Mouse (Mus musculus): Measurements from ENCODE around the gene Cuedc1. TPM values are rescaled to one million over a fixed set of nuclear protein-coding genes. Genes with fewer than 3 reads are reported as not detected.

Gene Cuedc1
- polyA plus RNA-seq, 1 experiment from 2014 or later, result 49.7 TPM

GRCm38 (mm10) chr11:88125483-88125882 is 27.6 kb downstream of the Cuedc1 start:
- H3K27me3 ChIP-seq, result no peaks in the 10 kb centered on the region
- no peak overlapping the region for H3K4me2 ChIP-seq
- ATAC-seq (ENCODE audit: low FRiP score, low read depth), result no peak
- H3K4me3 ChIP-seq, result no peak overlapping the region
- peak overlapping the region; percentile 75 for H3K27ac ChIP-seq (replicated peaks)
- H3K36me3 ChIP-seq, result no peaks in the 10 kb centered on the region
- WGBS, result 65% methylated on average over 7 of the region's 7 CpGs
- H3K9me3 ChIP-seq, result no peaks in the 10 kb centered on the region
- peaks cover 12% of the 10 kb centered on the region for H3K4me1 ChIP-seq (replicated peaks)
- no peak overlapping the region for H3K9ac ChIP-seq

DNA sequence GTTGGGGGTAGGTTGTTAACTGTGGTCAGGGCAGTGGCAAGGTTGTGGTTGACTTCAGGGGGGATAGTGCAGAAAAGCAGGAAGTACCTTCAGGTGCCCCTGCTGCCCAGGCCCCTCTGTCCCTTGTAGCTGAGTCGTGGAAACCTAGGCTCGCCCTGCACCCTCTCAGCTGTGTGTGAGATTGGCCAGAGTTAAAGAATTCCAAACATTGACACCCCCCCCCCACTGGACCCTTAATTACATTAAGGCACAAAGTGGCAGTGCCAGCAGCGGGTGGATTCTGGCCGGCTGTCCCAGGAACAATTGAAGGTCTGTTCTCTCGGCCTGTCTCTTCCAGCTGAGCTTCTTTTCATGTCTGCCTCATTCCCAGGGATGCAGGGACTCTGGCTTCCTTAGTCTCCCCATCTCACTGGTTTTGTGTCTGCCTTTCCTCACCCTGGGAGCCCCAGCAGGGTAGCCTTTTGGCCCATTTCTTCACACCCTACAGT is 28.5 kb downstream of the Cuedc1 start:
- 17% methylated on average over 5 of the region's 5 CpGs for WGBS
- H3K9ac ChIP-seq, result no peak overlapping the region
- peak; percentile 75 for ATAC-seq (ENCODE audit: low FRiP score, low read depth)
- H3K27ac ChIP-seq (replicated peaks), result peak overlapping the region; percentile 75
- H3K27me3 ChIP-seq, result no peaks in the 10 kb centered on the region
- H3K4me2 ChIP-seq, result no peak overlapping the region
- H3K9me3 ChIP-seq, result no peaks in the 10 kb centered on the region
- H3K4me3 ChIP-seq, result no peak overlapping the region
- H3K4me1 ChIP-seq (replicated peaks), result peaks cover 14% of the 10 kb centered on the region
- H3K36me3 ChIP-seq, result no peaks in the 10 kb centered on the region

GRCm38 (mm10) chr11:88128461-88128860 is 30.6 kb downstream of the Cuedc1 start:
- no peak for ATAC-seq (ENCODE audit: low FRiP score, low read depth)
- Histone ChIP-seq H3K4me3 (no peak overlapping the region), H3K4me1 (replicated peaks) (peaks cover 15% of the 10 kb centered on the region), H3K9me3 (no peaks in the 10 kb centered on the region), H3K27ac (replicated peaks) (no peak overlapping the region), H3K4me2 (no peak overlapping the region), H3K27me3 (no peaks in the 10 kb centered on the region), H3K9ac (no peak overlapping the region), H3K36me3 (no peaks in the 10 kb centered on the region)
- 91% methylated on average over 9 of the region's 9 CpGs for WGBS

GRCm38 (mm10) chr11:88129281-88129680 is 31.4 kb downstream of the Cuedc1 start:
- 67% methylated on average over 3 of the region's 3 CpGs for WGBS
- H3K4me2 ChIP-seq, result no peak overlapping the region
- no peak overlapping the region for H3K4me3 ChIP-seq
- H3K9me3 ChIP-seq, result no peaks in the 10 kb centered on the region
- no peak for ATAC-seq (ENCODE audit: low FRiP score, low read depth)
- no peaks in the 10 kb centered on the region for H3K27me3 ChIP-seq
- peaks cover 15% of the 10 kb centered on the region for H3K4me1 ChIP-seq (replicated peaks)
- H3K9ac ChIP-seq, result no peak overlapping the region
- H3K27ac ChIP-seq (replicated peaks), result no peak overlapping the region
- H3K36me3 ChIP-seq, result no peaks in the 10 kb centered on the region

DNA sequence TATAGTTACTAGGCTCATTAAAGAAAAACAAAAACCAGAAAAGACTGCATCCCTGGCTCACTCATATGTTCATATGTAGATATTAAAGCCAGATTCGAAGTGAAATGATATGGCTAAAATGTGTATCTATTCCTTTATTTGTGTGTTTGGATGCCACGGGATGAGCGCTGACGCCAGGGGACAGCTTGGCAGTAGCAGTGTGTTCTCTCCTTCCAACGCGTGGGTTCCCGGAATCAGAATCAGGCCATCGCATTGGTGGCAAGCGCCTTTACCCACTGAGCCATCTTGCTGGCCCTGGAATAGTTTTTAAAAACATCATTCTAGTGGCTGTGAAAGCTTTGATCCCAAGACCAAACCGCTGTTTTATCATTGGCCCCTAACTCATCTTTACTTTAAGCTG is 32.1 kb downstream of the Cuedc1 start:
- ATAC-seq (ENCODE audit: low FRiP score, low read depth), result no peak
- H3K27me3 ChIP-seq, result no peaks in the 10 kb centered on the region
- H3K4me1 ChIP-seq (replicated peaks), result peaks cover 15% of the 10 kb centered on the region
- H3K9me3 ChIP-seq, result no peaks in the 10 kb centered on the region
- H3K9ac ChIP-seq, result no peak overlapping the region
- no peak overlapping the region for H3K4me3 ChIP-seq
- H3K27ac ChIP-seq (replicated peaks), result no peak overlapping the region
- 90% methylated on average over 10 of the region's 10 CpGs for WGBS
- H3K36me3 ChIP-seq, result no peaks in the 10 kb centered on the region
- H3K4me2 ChIP-seq, result no peak overlapping the region

DNA sequence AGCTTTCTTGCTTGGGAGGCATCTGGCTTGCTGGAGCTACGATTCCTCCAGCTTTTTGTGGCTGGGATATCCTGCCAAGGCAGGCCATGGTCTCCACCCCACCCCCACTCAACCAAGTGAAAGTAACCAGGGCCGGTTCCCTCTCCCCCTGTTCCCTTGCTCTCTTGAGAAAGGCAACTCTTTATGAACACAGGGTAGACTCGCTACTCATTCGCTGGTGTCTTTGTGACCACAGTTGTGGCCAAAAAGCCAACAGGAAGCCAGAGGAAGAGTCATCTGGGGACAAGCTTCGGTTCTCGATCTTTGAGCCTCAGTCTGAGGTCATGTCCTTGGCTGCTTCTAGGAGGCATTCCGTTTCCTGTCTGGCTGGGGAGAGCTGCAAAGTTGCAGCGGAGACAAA is 34.0 kb downstream of the Cuedc1 start:
- Histone ChIP-seq H3K36me3 (no peaks in the 10 kb centered on the region), H3K4me1 (replicated peaks) (peaks cover 11% of the 10 kb centered on the region; the same call in 1 of the 2 replicates), H3K27ac (replicated peaks) (peak overlapping the region; percentile 60), H3K27me3 (no peaks in the 10 kb centered on the region), H3K4me2 (no peak overlapping the region), H3K9me3 (no peaks in the 10 kb centered on the region), H3K9ac (no peak overlapping the region), H3K4me3 (no peak overlapping the region)
- WGBS, result 69% methylated on average over 8 of the region's 8 CpGs
- ATAC-seq (ENCODE audit: low FRiP score, low read depth), result no peak

DNA sequence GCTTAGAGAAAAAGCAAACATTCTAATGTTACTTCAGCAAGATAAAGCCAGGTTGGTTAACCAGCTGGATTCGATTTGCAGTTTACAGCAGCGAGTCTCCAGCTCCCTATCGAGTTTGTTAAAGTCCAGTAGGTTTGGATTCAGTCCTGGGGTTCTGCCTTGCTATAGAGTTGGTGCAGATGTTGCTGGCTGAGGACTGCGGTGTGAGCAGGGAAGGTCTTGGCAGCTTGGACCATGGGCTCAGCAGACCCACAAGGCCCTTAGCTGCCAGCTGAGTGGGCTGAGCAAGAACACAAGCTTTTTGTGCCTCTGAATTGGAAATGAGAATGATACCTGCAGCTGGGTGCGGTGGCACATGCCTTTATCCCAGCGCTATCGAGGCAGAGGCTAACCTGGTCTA is 37.4 kb downstream of the Cuedc1 start:
- 58% methylated on average over 7 of the region's 7 CpGs for WGBS
- Histone ChIP-seq H3K27ac (replicated peaks) (no peak overlapping the region), H3K9me3 (no peaks in the 10 kb centered on the region), H3K36me3 (no peaks in the 10 kb centered on the region), H3K27me3 (no peaks in the 10 kb centered on the region), H3K4me3 (no peak overlapping the region), H3K4me2 (no peak overlapping the region), H3K9ac (no peak overlapping the region), H3K4me1 (replicated peaks) (peaks cover 37% of the 10 kb centered on the region)
- no peak for ATAC-seq (ENCODE audit: low FRiP score, low read depth)

- H3K4me1 ChIP-seq (replicated peaks), result peaks cover 46% of the 10 kb centered on the region
- no peak overlapping the region for H3K4me3 ChIP-seq
- H3K27ac ChIP-seq (replicated peaks), result peak overlapping the region; percentile 84
- H3K9ac ChIP-seq, result no peak overlapping the region
- ATAC-seq (ENCODE audit: low FRiP score, low read depth), result no peak
- no peak overlapping the region for H3K4me2 ChIP-seq
- no peaks in the 10 kb centered on the region for H3K36me3 ChIP-seq
- no peaks in the 10 kb centered on the region for H3K9me3 ChIP-seq
- H3K27me3 ChIP-seq, result no peaks in the 10 kb centered on the region
- 55% methylated on average over 12 of the region's 12 CpGs for WGBS
Observed at GRCm38 (mm10) chr11:88137814-88138425, 40.1 kb downstream of the Cuedc1 start.

- 4% methylated on average over 20 of the region's 20 CpGs for WGBS
- Histone ChIP-seq H3K4me2 (peak overlapping the region; percentile 43), H3K27me3 (no peaks in the 10 kb centered on the region), H3K9me3 (no peaks in the 10 kb centered on the region), H3K9ac (no peak overlapping the region), H3K4me3 (no peak overlapping the region), H3K4me1 (replicated peaks) (peaks cover 46% of the 10 kb centered on the region), H3K27ac (replicated peaks) (peak overlapping the region; percentile 84), H3K36me3 (no peaks in the 10 kb centered on the region)
- ATAC-seq (ENCODE audit: low FRiP score, low read depth), result peak; percentile 59
Observed at GRCm38 (mm10) chr11:88139256-88139861, 41.5 kb downstream of the Cuedc1 start.

- Histone ChIP-seq H3K4me3 (no peak overlapping the region), H3K4me2 (no peak overlapping the region), H3K9me3 (no peaks in the 10 kb centered on the region), H3K27me3 (no peaks in the 10 kb centered on the region), H3K4me1 (replicated peaks) (peaks cover 46% of the 10 kb centered on the region), H3K27ac (replicated peaks) (peak overlapping the region; percentile 84), H3K36me3 (no peaks in the 10 kb centered on the region), H3K9ac (no peak overlapping the region)
- ATAC-seq (ENCODE audit: low FRiP score, low read depth), result peak; percentile 61; the same call in 1 of the 2 replicates
- WGBS, result 14% methylated on average over 13 of the region's 13 CpGs
Observed at GRCm38 (mm10) chr11:88140066-88141060, 42.5 kb downstream of the Cuedc1 start.

- Histone ChIP-seq H3K27ac (replicated peaks) (peak overlapping the region; percentile 62), H3K4me3 (no peak overlapping the region), H3K9ac (no peak overlapping the region), H3K9me3 (no peaks in the 10 kb centered on the region), H3K27me3 (no peaks in the 10 kb centered on the region), H3K36me3 (no peaks in the 10 kb centered on the region), H3K4me1 (replicated peaks) (peaks cover 58% of the 10 kb centered on the region), H3K4me2 (no peak overlapping the region)
- 18% methylated on average over 8 of the region's 8 CpGs for WGBS
- no peak for ATAC-seq (ENCODE audit: low FRiP score, low read depth)
Observed at GRCm38 (mm10) chr11:88142362-88142761, 44.5 kb downstream of the Cuedc1 start.

DNA sequence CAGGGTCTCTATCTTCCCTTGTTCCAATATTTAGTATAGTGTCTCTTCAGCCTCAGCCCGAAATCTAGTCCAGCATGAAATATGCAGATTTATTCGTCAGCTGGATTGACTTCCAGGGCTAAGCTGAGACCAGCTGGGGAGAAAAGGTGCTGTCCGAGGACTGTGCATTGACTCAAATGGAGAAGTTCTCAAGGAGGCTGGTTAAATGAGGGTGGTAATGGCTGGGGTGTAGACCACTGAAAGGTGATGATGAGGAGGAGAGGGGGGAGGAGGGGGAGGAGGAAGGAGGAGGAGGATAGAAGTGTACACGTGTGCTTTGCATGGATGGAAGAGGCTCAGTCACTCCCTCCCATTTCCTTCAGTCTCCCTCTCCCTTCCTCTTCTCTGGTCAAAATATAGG is 46.2 kb downstream of the Cuedc1 start:
- Histone ChIP-seq H3K27me3 (no peaks in the 10 kb centered on the region), H3K4me3 (no peak overlapping the region), H3K4me1 (replicated peaks) (peaks cover 54% of the 10 kb centered on the region), H3K9ac (no peak overlapping the region), H3K9me3 (no peaks in the 10 kb centered on the region), H3K36me3 (no peaks in the 10 kb centered on the region), H3K27ac (replicated peaks) (no peak overlapping the region), H3K4me2 (no peak overlapping the region)
- WGBS, result 30% methylated on average over 4 of the region's 4 CpGs
- ATAC-seq (ENCODE audit: low FRiP score, low read depth), result no peak

Data from hindbrain, embryonic 15.5 days (tissue).